Mouse (Mus musculus) activated CD4-positive, CD25-positive, alpha-beta regulatory T cell, adult 9 weeks (primary cell): ENCODE measurements around the gene Itgb1bp2. TPM values are rescaled to one million over a fixed set of nuclear protein-coding genes. Genes with fewer than 3 reads are reported as not detected.

ENCODE experiments used
- polyA plus RNA-seq: library from polyadenylated mRNA; unstranded; fragments of 100-300 nt; shearing (Covaris generic); gene quantifications from one replicate; pipeline ENCODE4 v1.2.1, GENCODE M21; 2017

The Itgb1bp2 gene
- 1.1 TPM for polyA plus RNA-seq

DNA sequence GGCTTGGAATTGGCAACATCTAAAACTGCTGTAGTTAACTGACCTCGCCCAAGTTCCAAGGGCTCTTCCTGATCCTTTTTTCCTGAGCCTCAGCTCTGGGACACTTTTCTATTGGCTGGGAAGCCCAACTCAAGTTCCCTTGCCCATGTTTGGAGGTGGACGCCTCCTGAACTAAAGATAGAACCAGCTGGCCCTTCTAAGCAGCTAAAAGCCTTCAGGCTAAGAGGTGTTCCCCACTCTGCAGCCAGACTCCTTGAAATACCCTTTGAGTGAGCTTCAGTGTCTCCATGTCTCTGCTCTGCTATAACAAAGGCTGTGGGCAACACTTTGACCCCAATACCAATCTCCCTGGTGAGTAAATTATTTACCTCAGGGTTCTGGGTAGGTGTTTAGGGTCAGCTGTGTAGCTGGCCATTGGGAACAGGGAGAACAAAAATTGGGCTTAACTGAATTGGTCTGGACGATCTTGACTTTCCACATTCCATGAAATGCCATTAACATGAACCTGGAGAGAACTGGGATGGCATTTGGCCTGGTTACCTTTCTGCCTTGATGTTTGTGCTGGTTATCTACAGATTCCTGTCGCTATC lies at the start of gene Itgb1bp2:
Gene Itgb1bp2 (plus strand): TSS at position 203 of the 590 bp plus-strand sequence.

DNA sequence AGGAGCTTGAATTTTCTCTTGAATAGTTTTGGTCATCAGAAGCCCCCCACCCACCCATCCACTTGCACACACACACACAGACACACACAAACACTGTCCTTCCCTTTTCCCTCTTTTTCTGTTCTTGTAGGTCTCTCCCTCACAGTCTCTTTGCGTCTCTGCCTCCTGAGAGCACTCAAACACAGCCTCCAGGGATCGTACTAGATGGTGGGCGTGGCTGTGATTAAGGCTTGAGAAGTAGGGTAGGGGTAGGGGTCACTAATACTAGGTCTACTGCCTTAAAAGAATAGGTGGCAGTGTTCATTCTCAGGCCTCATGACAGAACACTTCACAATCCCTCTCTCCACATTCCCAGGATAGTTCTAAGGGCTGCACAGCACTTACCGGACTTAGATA lies 28.2 kb upstream of the Itgb1bp2 start, which contains the start of gene Zmym3:
Gene Zmym3 (minus strand): TSS at position 150 of the 396 bp plus-strand sequence.

DNA sequence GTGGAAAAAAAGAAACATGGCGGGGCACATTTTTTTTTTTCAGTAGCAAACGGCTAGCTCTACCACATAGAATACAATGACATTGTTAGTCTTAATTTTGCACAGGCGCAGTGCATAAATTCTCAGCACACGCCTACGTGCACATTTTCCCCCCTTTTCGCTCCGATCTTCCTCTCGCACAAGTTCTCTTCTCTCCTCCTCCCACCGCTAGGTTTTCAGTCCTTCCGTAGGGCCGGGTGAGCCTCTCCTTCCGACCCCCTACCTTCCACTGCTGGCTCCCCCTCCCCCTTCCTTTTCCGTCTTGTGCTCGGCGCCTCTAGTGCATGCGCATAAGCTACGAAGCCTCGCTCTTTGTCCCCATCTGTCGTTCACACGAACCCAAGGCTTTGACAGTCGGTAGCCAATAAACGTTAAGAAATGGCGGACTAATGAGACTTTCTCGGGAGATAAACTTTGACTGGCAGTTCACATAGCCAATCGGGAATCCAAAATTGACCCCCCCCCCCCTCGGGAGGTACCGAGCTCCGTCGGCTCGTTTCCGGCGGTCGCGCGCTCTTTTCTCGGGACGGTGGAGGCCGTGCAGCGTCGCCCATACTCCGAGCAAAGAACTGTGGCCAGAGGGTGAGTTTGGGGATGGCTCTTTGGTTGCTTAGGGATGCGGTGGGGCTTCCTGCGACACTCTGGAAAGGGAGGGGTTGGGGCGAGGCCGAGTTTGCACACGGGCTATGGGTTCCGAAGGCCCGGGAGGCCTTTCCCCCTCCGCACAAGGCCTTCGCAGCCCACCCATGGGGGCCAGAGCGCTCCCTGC lies 19.5 kb upstream of the Itgb1bp2 start, which contains the start of gene Nono:
Gene Nono (plus strand): TSS at position 177 of the 808 bp plus-strand sequence.

Other genes with a start within 250 kb of the Itgb1bp2 start
- 71.1 TPM for gene Snx12, start 226.5 kb upstream of the Itgb1bp2 start, polyA plus RNA-seq
- 2.4 TPM for gene Foxo4, start 194.6 kb upstream of the Itgb1bp2 start, polyA plus RNA-seq
- 3.7 TPM for gene Gm614, start 185.1 kb upstream of the Itgb1bp2 start, polyA plus RNA-seq
- gene Il2rg, start 180.8 kb upstream of the Itgb1bp2 start, polyA plus RNA-seq = 1,690 TPM
- gene Gm20489, start 180.1 kb upstream of the Itgb1bp2 start, polyA plus RNA-seq = not detected
- 116 TPM for gene Med12, start 175.1 kb upstream of the Itgb1bp2 start, polyA plus RNA-seq
- gene Nlgn3, start 149.9 kb upstream of the Itgb1bp2 start, polyA plus RNA-seq = not detected
- gene Gjb1, start 72.7 kb upstream of the Itgb1bp2 start, polyA plus RNA-seq = not detected
- 19.1 TPM for gene Zmym3, start 28.2 kb upstream of the Itgb1bp2 start, polyA plus RNA-seq
- gene Nono, start 19.8 kb upstream of the Itgb1bp2 start, polyA plus RNA-seq = 329 TPM
- 35.2 TPM for gene Taf1, start 83.6 kb downstream of the Itgb1bp2 start, polyA plus RNA-seq
- gene Ogt, start 191.0 kb downstream of the Itgb1bp2 start, polyA plus RNA-seq = 393 TPM